Mouse (Mus musculus) embryonic facial prominence, embryonic 10.5 days (tissue): ENCODE measurements around the gene Sh2d3c. TPM values are rescaled to one million over a fixed set of nuclear protein-coding genes. Genes with fewer than 3 reads are reported as not detected.

ENCODE experiments used
- DNase-seq: peaks from one replicate; pipeline ENCODE4 v3.0.0-alpha.2; 2017; ENCODE audit warnings: low spot score
- H3K27ac ChIP-seq: fragments of 300-500 bp; sonication (generic); replicated peaks from 2 replicates; pipeline ENCODE4 v1.5.1; 2016; ENCODE audit warnings: mild to moderate bottlenecking
- H3K27me3 ChIP-seq: fragments of 300-500 bp; sonication (generic); replicated peaks from 2 replicates; pipeline ENCODE4 v1.6.1; 2016; ENCODE audit warnings: low read depth, mild to moderate bottlenecking; ENCODE audit not compliant: poor library complexity, severe bottlenecking
- H3K36me3 ChIP-seq: fragments of 300-500 bp; sonication (generic); replicated peaks from 2 replicates; pipeline ENCODE4 v1.6.1; 2016; ENCODE audit warnings: mild to moderate bottlenecking, moderate library complexity
- H3K4me1 ChIP-seq: fragments of 300-500 bp; sonication (generic); 2 replicates; pipeline ENCODE4 v1.6.1; 2016
- H3K4me3 ChIP-seq: fragments of 300-500 bp; sonication (generic); 2 replicates; pipeline ENCODE4 v1.5.1; 2016; ENCODE audit warnings: mild to moderate bottlenecking, moderate library complexity
- H3K9me3 ChIP-seq: fragments of 300-500 bp; sonication (generic); 2 replicates; pipeline ENCODE4 v1.6.1; 2016; ENCODE audit warnings: mild to moderate bottlenecking
- WGBS: fragments of 180-500 bp; shearing (Covaris S2); methylation state at CpG from one replicate; pipeline ENCODE4 v1.1.7; 2016; 5-methylcytosine and 5-hydroxymethylcytosine counted together
- polyA plus RNA-seq: library from polyadenylated mRNA; unstranded; fragments of >200 nt; fragmentation: Nextera tagmentation; extraction: Ambion mirVana; gene quantifications from 2 replicates; pipeline ENCODE4 v1.2.1, GENCODE M21; 2016

The Sh2d3c gene
- polyA plus RNA-seq, 1 experiment from 2014 or later, result 27.1 TPM

- Histone ChIP-seq H3K27me3 (no peaks in the 10 kb centered on the region), H3K27ac (peak overlapping the region; percentile 82), H3K4me1 (peaks cover 94% of the 10 kb centered on the region), H3K4me3 (peak overlapping the region; percentile 13; the same call in 1 of the 2 replicates), H3K36me3 (no peaks in the 10 kb centered on the region; the same call in 1 of the 2 replicates), H3K9me3 (no peaks in the 10 kb centered on the region)
- DNase-seq, result no peak
- WGBS, result 65% methylated on average over 4 of the region's 4 CpGs
Observed at GRCm38 (mm10) chr2:32731911-32732310, 11.1 kb downstream of the Sh2d3c start.

DNA sequence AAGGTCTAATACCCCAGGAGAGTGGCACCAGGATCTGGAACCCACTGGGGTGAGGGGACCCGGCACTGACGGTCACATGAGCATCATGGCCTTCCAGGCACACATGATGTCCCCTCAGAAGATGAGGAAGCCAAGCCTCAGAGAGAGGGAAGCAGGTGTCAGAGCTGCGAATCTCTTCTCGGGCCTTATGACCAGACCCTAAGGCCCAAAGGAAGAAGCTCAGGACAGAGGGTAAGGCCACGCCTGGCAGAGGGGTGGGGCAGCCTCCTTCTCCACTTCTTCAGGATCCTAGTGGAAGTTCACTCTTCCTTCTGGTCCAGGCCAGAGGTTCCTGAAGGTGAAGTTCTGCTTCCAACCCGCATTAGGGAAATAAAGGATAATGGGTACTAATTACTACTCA lies 11.8 kb downstream of the Sh2d3c start:
- Histone ChIP-seq H3K36me3 (peaks cover 5% of the 10 kb centered on the region), H3K4me1 (peaks cover 93% of the 10 kb centered on the region), H3K27ac (peak overlapping the region; percentile 82; the same call in 1 of the 2 replicates), H3K4me3 (no peak overlapping the region), H3K27me3 (no peaks in the 10 kb centered on the region), H3K9me3 (no peaks in the 10 kb centered on the region)
- 71% methylated on average over 6 of the region's 6 CpGs for WGBS
- no peak for DNase-seq

DNA sequence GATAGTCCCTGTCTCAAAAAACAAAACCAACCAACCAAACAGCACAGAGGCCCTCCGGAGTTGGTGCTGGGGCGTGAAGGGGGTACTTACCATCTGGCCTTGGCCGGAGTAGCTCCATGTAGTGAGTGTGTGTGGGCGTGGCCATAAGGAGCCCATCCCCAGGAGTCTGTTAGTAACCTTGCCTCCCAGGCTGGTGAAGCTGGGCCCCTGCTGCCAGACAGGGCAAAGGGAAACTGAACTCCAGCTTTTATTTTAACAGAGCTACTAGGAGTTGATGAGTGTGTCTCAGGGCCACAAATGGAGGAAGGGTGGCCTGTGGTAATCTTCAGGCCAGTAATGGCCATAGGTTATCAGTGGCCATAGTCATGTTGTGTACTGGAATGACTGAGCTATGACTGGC lies 13.6 kb downstream of the Sh2d3c start:
- H3K4me1 ChIP-seq, result peaks cover 75% of the 10 kb centered on the region
- peaks cover 6% of the 10 kb centered on the region for H3K36me3 ChIP-seq
- peaks cover 3% of the 10 kb centered on the region; the same call in 1 of the 2 replicates for H3K27me3 ChIP-seq
- peak overlapping the region; percentile 28; the same call in 1 of the 2 replicates for H3K4me3 ChIP-seq
- 51% methylated on average over 4 of the region's 4 CpGs for WGBS
- H3K9me3 ChIP-seq, result no peaks in the 10 kb centered on the region
- H3K27ac ChIP-seq, result peak overlapping the region; percentile 69
- no peak for DNase-seq

GRCm38 (mm10) chr2:32734933-32735332 lies 14.1 kb downstream of the Sh2d3c start:
- peaks cover 71% of the 10 kb centered on the region for H3K4me1 ChIP-seq
- DNase-seq, result peak; percentile 46
- peaks cover 8% of the 10 kb centered on the region for H3K27me3 ChIP-seq
- peak overlapping the region; percentile 69 for H3K27ac ChIP-seq
- H3K9me3 ChIP-seq, result no peaks in the 10 kb centered on the region
- WGBS, result 48% methylated on average over 4 of the region's 4 CpGs
- H3K4me3 ChIP-seq, result peak overlapping the region; percentile 28; the same call in 1 of the 2 replicates
- H3K36me3 ChIP-seq, result peaks cover 6% of the 10 kb centered on the region

DNA sequence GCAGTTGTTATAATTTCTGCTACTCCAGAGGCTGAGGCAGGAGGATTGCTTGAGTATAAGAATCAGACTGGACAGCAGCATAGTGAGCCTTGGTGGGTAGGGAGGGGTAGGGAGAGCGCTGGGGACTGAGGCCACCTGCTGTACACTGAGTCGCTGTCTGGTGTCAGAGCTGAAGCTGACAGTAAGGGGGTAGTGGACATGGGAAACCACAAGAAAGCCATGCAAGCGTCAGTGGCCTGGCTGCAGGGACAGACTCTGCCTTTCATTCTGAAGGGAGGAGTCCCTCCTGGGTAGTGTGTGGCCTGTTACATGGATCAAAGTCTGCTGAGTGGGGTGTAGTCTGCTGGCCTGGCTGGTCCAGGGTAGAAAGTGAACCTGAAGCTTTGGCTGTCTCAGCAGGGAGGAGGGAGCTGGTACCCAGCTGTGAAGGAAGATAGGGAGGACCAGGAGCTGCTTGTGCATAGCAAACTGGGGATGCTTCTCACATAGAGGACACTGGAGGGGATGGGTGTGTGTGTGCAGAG lies 15.5 kb downstream of the Sh2d3c start:
- Histone ChIP-seq H3K36me3 (peaks cover 6% of the 10 kb centered on the region), H3K9me3 (no peaks in the 10 kb centered on the region), H3K4me1 (peaks cover 64% of the 10 kb centered on the region), H3K4me3 (peak overlapping the region; percentile 16; the same call in 1 of the 2 replicates), H3K27ac (peak overlapping the region; percentile 40; the same call in 1 of the 2 replicates), H3K27me3 (peaks cover 22% of the 10 kb centered on the region)
- 47% methylated on average over 3 of the region's 3 CpGs for whole genome bisulfite sequencing
- DNase-seq, result no peak

- Histone ChIP-seq H3K9me3 (no peaks in the 10 kb centered on the region), H3K4me1 (peaks cover 64% of the 10 kb centered on the region), H3K27ac (peak overlapping the region; percentile 40; the same call in 1 of the 2 replicates), H3K4me3 (no peak overlapping the region), H3K27me3 (peaks cover 28% of the 10 kb centered on the region), H3K36me3 (peaks cover 6% of the 10 kb centered on the region)
- 63% methylated on average over 6 of the region's 6 CpGs for WGBS
- DNase-seq, result no peak
Observed at GRCm38 (mm10) chr2:32737008-32737407, 16.2 kb downstream of the Sh2d3c start.

GRCm38 (mm10) chr2:32739311-32739710 lies 18.5 kb downstream of the Sh2d3c start:
- no peak overlapping the region for H3K4me3 ChIP-seq
- WGBS, result 69% methylated on average over 4 of the region's 4 CpGs
- H3K27me3 ChIP-seq, result peaks cover 49% of the 10 kb centered on the region
- H3K9me3 ChIP-seq, result no peaks in the 10 kb centered on the region
- no peak for DNase-seq
- H3K27ac ChIP-seq, result no peak overlapping the region
- peaks cover 54% of the 10 kb centered on the region for H3K4me1 ChIP-seq
- peaks cover 11% of the 10 kb centered on the region for H3K36me3 ChIP-seq

- peaks cover 27% of the 10 kb centered on the region for H3K36me3 ChIP-seq
- H3K9me3 ChIP-seq, result no peaks in the 10 kb centered on the region
- 7% methylated on average over 11 of the region's 11 CpGs for WGBS
- H3K4me3 ChIP-seq, result peak within 1 kb of the TSS; percentile 73
- H3K27me3 ChIP-seq, result peaks cover 49% of the 10 kb centered on the region
- H3K27ac ChIP-seq, result peak within 1 kb of the TSS; percentile 78
- no peak for DNase-seq
- H3K4me1 ChIP-seq, result peaks cover 40% of the 10 kb centered on the region
Observed at GRCm38 (mm10) chr2:32740916-32741272, 20.0 kb downstream of the Sh2d3c start, which contains the start of gene 6330409D20Rik. TSS of gene 6330409D20Rik (minus strand) at chr2:32741016.

GRCm38 (mm10) chr2:32741273-32742172 lies 20.7 kb downstream of the Sh2d3c start:
- WGBS, result 2% methylated on average over 58 of the region's 58 CpGs
- peaks cover 33% of the 10 kb centered on the region for H3K36me3 ChIP-seq
- H3K9me3 ChIP-seq, result no peaks in the 10 kb centered on the region
- peaks cover 37% of the 10 kb centered on the region for H3K4me1 ChIP-seq
- peak overlapping the region; percentile 73 for H3K4me3 ChIP-seq
- DNase-seq, result peak; percentile 77
- peaks cover 49% of the 10 kb centered on the region for H3K27me3 ChIP-seq
- H3K27ac ChIP-seq, result peak overlapping the region; percentile 78

GRCm38 (mm10) chr2:32742173-32742531 lies 21.3 kb downstream of the Sh2d3c start:
- Histone ChIP-seq H3K4me1 (peaks cover 32% of the 10 kb centered on the region), H3K9me3 (no peaks in the 10 kb centered on the region), H3K27me3 (peaks cover 49% of the 10 kb centered on the region), H3K27ac (peak overlapping the region; percentile 78), H3K36me3 (peaks cover 39% of the 10 kb centered on the region), H3K4me3 (peak overlapping the region; percentile 73)
- peak; percentile 83 for DNase-seq
- 2% methylated on average over 18 of the region's 18 CpGs for WGBS

GRCm38 (mm10) chr2:32744272-32744982 lies 23.6 kb downstream of the Sh2d3c start:
- WGBS, result 77% methylated on average over 15 of the region's 15 CpGs
- Histone ChIP-seq H3K4me3 (no peak overlapping the region), H3K27me3 (peaks cover 47% of the 10 kb centered on the region), H3K4me1 (peaks cover 28% of the 10 kb centered on the region), H3K9me3 (no peaks in the 10 kb centered on the region), H3K27ac (no peak overlapping the region), H3K36me3 (peaks cover 51% of the 10 kb centered on the region)
- no peak for DNase-seq

- WGBS, result 93% methylated on average over 16 of the region's 16 CpGs
Observed at GRCm38 (mm10) chr2:32749082-32749481, 28.2 kb downstream of the Sh2d3c start.

More at GRCm38 (mm10) chr2:32749082-32749481, 28.2 kb downstream of the Sh2d3c start:
- Histone ChIP-seq H3K4me1 (peaks cover 32% of the 10 kb centered on the region), H3K9me3 (no peaks in the 10 kb centered on the region), H3K27ac (peak overlapping the region; percentile 19; the same call in 1 of the 2 replicates), H3K27me3 (peaks cover 11% of the 10 kb centered on the region), H3K36me3 (peaks cover 77% of the 10 kb centered on the region), H3K4me3 (peak overlapping the region; percentile 8; the same call in 1 of the 2 replicates)
- no peak for DNase-seq
